Mouse (Mus musculus) brain, adult 10 weeks (tissue): Measurements from ENCODE around the gene Tomm20l. TPM values are rescaled to one million over a fixed set of nuclear protein-coding genes. Genes with fewer than 3 reads are reported as not detected.

Experiments used
- polyA plus RNA-seq: library from polyadenylated mRNA; stranded (reverse); fragments of 350-450 nt; fragmentation: Illumina TruSeq; extraction: RNeasy Lipid Tissue Mini Kit (QIAGEN cat#74804); gene quantifications from one replicate; pipeline ENCODE4 v1.2.3, GENCODE M21; 2015; ENCODE audit warnings: low read depth, low replicate concordance

Gene Tomm20l
- polyA plus RNA-seq = not detected

DNA sequence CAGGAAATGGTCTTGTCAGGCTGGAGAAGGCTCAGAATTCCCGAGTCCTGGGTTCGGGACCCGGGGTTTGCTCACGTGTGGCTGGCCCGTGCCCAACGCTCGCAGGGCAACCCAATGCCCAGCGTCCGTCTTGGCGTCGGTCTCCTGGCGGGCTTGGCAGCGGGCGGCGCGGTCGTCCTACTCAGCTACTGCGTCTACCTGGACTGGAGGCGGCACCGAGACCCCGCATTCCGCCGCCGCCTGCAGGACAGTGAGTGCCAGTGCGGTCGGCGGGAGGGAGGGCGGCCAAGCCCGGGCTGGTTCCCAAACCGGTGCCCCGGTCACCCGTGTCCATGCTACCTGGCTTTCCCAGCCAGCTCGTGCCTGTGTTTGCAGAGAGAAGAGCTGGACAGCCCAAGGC, at the start of gene Tomm20l:
TSS of gene Tomm20l (plus strand) at position 98 of the 400 bp plus-strand sequence.

DNA sequence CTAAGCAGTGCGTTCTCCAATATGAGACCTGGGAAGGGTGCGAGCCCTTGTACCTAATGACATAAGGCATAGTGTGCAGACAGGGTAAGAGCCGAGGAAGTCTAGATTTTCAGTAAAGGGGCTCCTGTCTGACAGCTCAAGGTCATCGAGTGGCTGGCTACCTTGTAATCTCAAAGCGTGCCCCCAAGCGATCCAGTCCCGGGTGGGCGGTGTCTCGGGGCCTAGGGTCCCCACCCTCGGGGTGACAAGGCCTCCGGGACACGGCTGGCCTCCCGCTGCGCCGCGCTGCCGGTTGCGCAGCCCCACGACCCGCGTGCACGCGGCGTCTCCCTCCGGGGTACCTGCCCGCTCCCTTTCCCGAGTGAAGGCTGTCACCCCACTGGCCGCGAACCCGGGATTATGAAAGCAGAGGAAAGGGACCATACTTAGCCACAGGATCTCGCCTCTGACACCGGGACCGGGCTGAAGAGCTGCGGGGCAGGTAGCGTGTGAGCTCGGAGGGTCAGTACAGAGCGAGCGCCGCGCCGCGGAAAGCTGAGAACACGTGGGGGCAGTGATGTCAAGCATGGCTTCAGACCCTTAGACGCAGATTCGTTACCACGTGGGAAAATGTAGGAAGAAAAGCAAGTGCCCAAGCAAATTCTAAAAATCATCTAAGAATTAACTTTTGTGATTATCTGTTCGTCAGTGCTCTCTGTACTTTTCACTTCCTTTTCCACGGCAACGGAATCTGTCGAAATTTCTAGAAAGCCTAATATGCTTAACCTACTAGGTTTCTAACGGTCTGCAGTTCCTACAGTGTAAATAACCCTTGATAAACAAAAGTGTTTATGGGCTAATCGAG, 25.1 kb downstream of the Tomm20l start, which contains the start of the genes Timm9 and 2700049A03Rik:
TSS of gene Timm9 (minus strand) at position 555 of the 844 bp plus-strand sequence.
TSS of gene 2700049A03Rik (plus strand) at position 719 of the 844 bp plus-strand sequence.

Other genes with a start within 250 kb of the Tomm20l start
- gene Actr10, start 173.6 kb upstream of the Tomm20l start, polyA plus RNA-seq = 162 TPM
- 331 TPM for gene Psma3, start 136.8 kb upstream of the Tomm20l start, polyA plus RNA-seq
- gene Arid4a, start 95.4 kb upstream of the Tomm20l start, polyA plus RNA-seq = 18.2 TPM
- gene Timm9, start 25.3 kb downstream of the Tomm20l start, polyA plus RNA-seq = 116 TPM
- 3.5 TPM for gene 2700049A03Rik, start 25.4 kb downstream of the Tomm20l start, polyA plus RNA-seq
- gene Dact1, start 198.5 kb downstream of the Tomm20l start, polyA plus RNA-seq = 4.7 TPM